Mouse (Mus musculus): ENCODE data around the gene Rbm17.

DNA sequence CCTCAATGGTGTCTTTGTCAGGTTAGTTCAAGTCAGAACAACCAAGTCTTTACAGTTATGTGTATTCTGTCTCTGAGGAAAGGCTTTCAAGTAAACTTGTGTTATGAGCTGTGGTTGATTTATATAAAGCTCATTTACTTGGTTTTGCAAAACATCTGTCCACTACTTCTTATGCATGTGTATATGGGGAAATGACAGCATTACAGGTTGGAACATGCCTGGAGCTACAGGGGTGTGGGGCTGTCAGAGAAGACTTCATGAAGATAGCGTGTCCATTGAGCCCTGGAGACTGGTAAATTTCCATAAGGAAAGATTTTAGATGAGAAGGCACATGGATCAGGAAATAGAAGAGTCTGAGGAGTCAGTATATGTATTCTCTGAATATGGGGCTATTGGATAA, 40.1 kb upstream of the Rbm17 start:
- TF ChIP-seq CTCF (conservative IDR thresholded peaks at IDR 0.05; ENCODE audit: insufficient read depth, insufficient read length, low read depth, low read length) (no peak), POLR2A (IDR thresholded peaks at IDR 0.05; ENCODE audit: low read depth, low read length) (no peak)
